Mouse (Mus musculus) stomach, postnatal 0 days (tissue): ENCODE data around the gene Adgrd1. TPM values are rescaled to one million over a fixed set of nuclear protein-coding genes. Genes with fewer than 3 reads are reported as not detected.
A peak's percentile ranks its signal among the peaks of the same experiment; 100 is the strongest.

Experiments used
- ATAC-seq: fragments of 200-750 bp; cut with Nextera tagmentation; 2 replicates; pipeline ENCODE4 v1.8.0; 2017; ENCODE audit not compliant: low FRiP score, low TSS enrichment
- DNase-seq: peaks from one replicate; pipeline ENCODE4 v3.0.0-alpha.2; 2016; ENCODE audit warnings: low spot score
- H3K27ac ChIP-seq: fragments of 300-500 bp; sonication (generic); replicated peaks from 2 replicates; pipeline ENCODE4 v1.5.1; 2014; ENCODE audit warnings: mild to moderate bottlenecking, control low read depth
- H3K27me3 ChIP-seq: fragments of 300-500 bp; sonication (generic); 2 replicates; pipeline ENCODE4 v1.6.1; 2014; ENCODE audit warnings: low read length; ENCODE audit not compliant: control insufficient read depth, insufficient read depth
- H3K36me3 ChIP-seq: fragments of 300-500 bp; sonication (generic); 2 replicates; pipeline ENCODE4 v1.6.1; 2014; ENCODE audit warnings: low read length, mixed read lengths; ENCODE audit not compliant: control insufficient read depth, insufficient read depth
- H3K4me1 ChIP-seq: fragments of 300-500 bp; sonication (generic); replicated peaks from 2 replicates; pipeline ENCODE4 v1.6.1; 2014; ENCODE audit warnings: antibody characterized with exemption; ENCODE audit not compliant: control insufficient read depth, insufficient read depth
- H3K4me2 ChIP-seq: fragments of 300-500 bp; sonication (generic); replicated peaks from 2 replicates; pipeline ENCODE4 v1.6.1; 2014; ENCODE audit warnings: low read depth, mild to moderate bottlenecking, control low read depth, moderate library complexity
- H3K4me3 ChIP-seq: fragments of 300-500 bp; sonication (generic); 2 replicates; pipeline ENCODE4 v1.5.1; 2014; ENCODE audit warnings: low read depth, low read length, control low read depth
- H3K9ac ChIP-seq: fragments of 300-500 bp; sonication (generic); 2 replicates; pipeline ENCODE4 v1.6.1; 2014; ENCODE audit warnings: mild to moderate bottlenecking, low read length, control low read depth, mixed read lengths
- H3K9me3 ChIP-seq: fragments of 300-500 bp; sonication (generic); 2 replicates; pipeline ENCODE4 v1.6.1; 2016; ENCODE audit warnings: low read length; ENCODE audit not compliant: control insufficient read depth
- CTCF ChIP-seq: IDR thresholded peaks from 2 replicates; pipeline ENCODE4 v1.5.1; 2016; ENCODE audit warnings: antibody characterized with exemption, low read depth, mild to moderate bottlenecking, moderate library complexity
- EP300 ChIP-seq: optimal IDR thresholded peaks from 2 replicates; pipeline ENCODE3; 2016; ENCODE audit warnings: antibody characterized with exemption
- WGBS: fragments of 180-500 bp; shearing (Covaris S2); extraction: QIAGEN DNeasy Blood & Tissue Kit; methylation state at CpG from one replicate; pipeline ENCODE4 v1.1.7; 2014; 5-methylcytosine and 5-hydroxymethylcytosine counted together
- polyA plus RNA-seq: library from polyadenylated mRNA; unstranded; fragments of >200 nt; fragmentation: Nextera tagmentation; extraction: Ambion mirVana; gene quantifications from 2 replicates; pipeline ENCODE4 v1.2.1, GENCODE M21; 2015

The Adgrd1 gene
- polyA plus RNA-seq, 1 experiment from 2014 or later: 3.7 TPM

- Histone ChIP-seq H3K4me2 (no peak overlapping the region), H3K27ac (no peak overlapping the region), H3K4me1 (no peaks in the 10 kb centered on the region), H3K9ac (no peak overlapping the region), H3K27me3 (no peaks in the 10 kb centered on the region), H3K9me3 (no peaks in the 10 kb centered on the region), H3K36me3 (no peaks in the 10 kb centered on the region), H3K4me3 (no peak overlapping the region)
- WGBS: 85% methylated on average over 2 of the region's 2 CpGs
- no peak for DNase-seq
- TF ChIP-seq CTCF (no peak), EP300 (no peak)
- ATAC-seq: no peak
These were observed 119.5 kb downstream of the Adgrd1 start for GRCm38 (mm10) chr5:129216001-129216400.

- Histone ChIP-seq H3K36me3 (no peaks in the 10 kb centered on the region), H3K27ac (no peak overlapping the region), H3K4me3 (no peak overlapping the region), H3K9me3 (no peaks in the 10 kb centered on the region), H3K9ac (no peak overlapping the region), H3K27me3 (no peaks in the 10 kb centered on the region), H3K4me2 (0 out of 2 replicates have a peak overlapping the region, but pooled peaks have one; percentile 17), H3K4me1 (no peaks in the 10 kb centered on the region)
- no peak for TF ChIP-seq CTCF
- TF ChIP-seq EP300: no peak
- ATAC-seq (no peak), DNase-seq (no peak)
- WGBS: 10% methylated on average over 22 of the region's 22 CpGs
These were observed 121.1 kb downstream of the Adgrd1 start for GRCm38 (mm10) chr5:129217481-129218221.

- DNase-seq: no peak
- Histone ChIP-seq H3K9me3 (no peaks in the 10 kb centered on the region), H3K4me3 (no peak overlapping the region), H3K4me1 (no peaks in the 10 kb centered on the region), H3K27me3 (no peaks in the 10 kb centered on the region), H3K4me2 (no peak overlapping the region), H3K27ac (no peak overlapping the region), H3K36me3 (no peaks in the 10 kb centered on the region), H3K9ac (no peak overlapping the region)
- 37% methylated on average over 1 of the region's 3 CpGs for WGBS
- no peak for TF ChIP-seq CTCF
- no peak for TF ChIP-seq EP300
- no peak for ATAC-seq
These were observed 121.6 kb downstream of the Adgrd1 start for GRCm38 (mm10) chr5:129218222-129218505.

- H3K4me2 ChIP-seq: no peak overlapping the region
- H3K36me3 ChIP-seq: no peaks in the 10 kb centered on the region
- H3K9me3 ChIP-seq: no peaks in the 10 kb centered on the region
- H3K4me1 ChIP-seq: no peaks in the 10 kb centered on the region
- H3K4me3 ChIP-seq: no peak overlapping the region
- 36% methylated on average over 8 of the region's 8 CpGs for WGBS
- H3K9ac ChIP-seq: no peak overlapping the region
- no peaks in the 10 kb centered on the region for H3K27me3 ChIP-seq
- TF ChIP-seq EP300: no peak
- no peak for TF ChIP-seq CTCF
- DNase-seq: no peak
- no peak for ATAC-seq
- H3K27ac ChIP-seq: no peak overlapping the region
These were observed 122.0 kb downstream of the Adgrd1 start for GRCm38 (mm10) chr5:129218537-129218981.

- Histone ChIP-seq H3K9ac (no peak overlapping the region), H3K4me1 (no peaks in the 10 kb centered on the region), H3K9me3 (no peaks in the 10 kb centered on the region), H3K4me3 (no peak overlapping the region), H3K36me3 (no peaks in the 10 kb centered on the region), H3K4me2 (no peak overlapping the region), H3K27me3 (no peaks in the 10 kb centered on the region), H3K27ac (no peak overlapping the region)
- TF ChIP-seq EP300 (no peak), CTCF (peak; percentile 34)
- WGBS: 86% methylated on average over 5 of the region's 5 CpGs
- ATAC-seq (no peak), DNase-seq (no peak)
These were observed 122.7 kb downstream of the Adgrd1 start for GRCm38 (mm10) chr5:129219178-129219760.

- Histone ChIP-seq H3K9ac (no peak overlapping the region), H3K4me3 (no peak overlapping the region), H3K27me3 (no peaks in the 10 kb centered on the region), H3K36me3 (no peaks in the 10 kb centered on the region), H3K27ac (no peak overlapping the region), H3K9me3 (no peaks in the 10 kb centered on the region), H3K4me2 (no peak overlapping the region), H3K4me1 (no peaks in the 10 kb centered on the region)
- 66% methylated on average over 33 of the region's 33 CpGs for WGBS
- ATAC-seq: 0 out of 2 replicates have a peak, but pooled peaks have one; percentile 35
- no peak for TF ChIP-seq CTCF
- no peak for TF ChIP-seq EP300
- no peak for DNase-seq
These were observed 129.4 kb downstream of the Adgrd1 start for GRCm38 (mm10) chr5:129225810-129226450.
